Mouse (Mus musculus): ENCODE measurements around the gene Palm.

The Palm gene

GRCm38 (mm10) chr10:79854801-79855541 is 61.6 kb downstream of the Palm start:
- peak; percentile 84 for DNase-seq (ENCODE audit: low read depth, low spot score)

- DNase-seq (ENCODE audit: low read depth, low spot score), result no peak
Observed at GRCm38 (mm10) chr10:79855558-79856184, 62.3 kb downstream of the Palm start.

- DNase-seq (ENCODE audit: low read depth, low spot score), result no peak
Observed at GRCm38 (mm10) chr10:79856280-79856679, 62.9 kb downstream of the Palm start.

GRCm38 (mm10) chr10:79856704-79857451 is 63.5 kb downstream of the Palm start:
- DNase-seq (ENCODE audit: low read depth, low spot score), result no peak

- DNase-seq (ENCODE audit: low read depth, low spot score), result no peak
Observed at GRCm38 (mm10) chr10:79857452-79857811, 64.1 kb downstream of the Palm start.

- no peak for DNase-seq (ENCODE audit: low read depth, low spot score)
Observed at GRCm38 (mm10) chr10:79857894-79858293, 64.5 kb downstream of the Palm start.

GRCm38 (mm10) chr10:79858416-79859074 is 65.2 kb downstream of the Palm start:
- DNase-seq (ENCODE audit: low read depth, low spot score), result no peak

GRCm38 (mm10) chr10:79859116-79859515 is 65.7 kb downstream of the Palm start:
- no peak for DNase-seq (ENCODE audit: low read depth, low spot score)

- DNase-seq (ENCODE audit: low read depth, low spot score), result no peak
Observed at GRCm38 (mm10) chr10:79860079-79860911, 66.9 kb downstream of the Palm start.

GRCm38 (mm10) chr10:79861230-79862048 is 68.1 kb downstream of the Palm start:
- DNase-seq (ENCODE audit: low read depth, low spot score), result no peak

- no peak for DNase-seq (ENCODE audit: low read depth, low spot score)
Observed at GRCm38 (mm10) chr10:79862049-79862788, 68.8 kb downstream of the Palm start.

- no peak for DNase-seq (ENCODE audit: low read depth, low spot score)
Observed at GRCm38 (mm10) chr10:79862925-79863324, 69.6 kb downstream of the Palm start.

GRCm38 (mm10) chr10:79864351-79865188 is 71.2 kb downstream of the Palm start:
- DNase-seq (ENCODE audit: low read depth, low spot score), result no peak

GRCm38 (mm10) chr10:79865189-79865601 is 71.8 kb downstream of the Palm start:
- DNase-seq (ENCODE audit: low read depth, low spot score), result no peak

GRCm38 (mm10) chr10:79865801-79866295 is 72.5 kb downstream of the Palm start:
- DNase-seq (ENCODE audit: low read depth, low spot score), result no peak

- no peak for DNase-seq (ENCODE audit: low read depth, low spot score)
Observed at GRCm38 (mm10) chr10:79866601-79867000, 73.2 kb downstream of the Palm start.
